Mouse (Mus musculus): ENCODE measurements around the gene Lzts3.
"Not testable (repeated sequence)": the region's sequence is repeated elsewhere in the genome, so short reads cannot be mapped to it uniquely, and the experiment has no call there.

Lzts3 gene

GRCm38 (mm10) chr2:130642684-130643369, at the start of gene Lzts3:
TSS of gene Lzts3 (minus strand) at chr2:130642803.
- peak; percentile 70 for ATAC-seq (ENCODE audit: low TSS enrichment)

GRCm38 (mm10) chr2:130689011-130689410, 46.4 kb upstream of the Lzts3 start:
- no peak for ATAC-seq (ENCODE audit: low TSS enrichment)

GRCm38 (mm10) chr2:130685426-130685825, 42.8 kb upstream of the Lzts3 start:
- no peak for ATAC-seq (ENCODE audit: low TSS enrichment)

- ATAC-seq (ENCODE audit: low TSS enrichment) = no peak
These were observed 38.9 kb upstream of the Lzts3 start for GRCm38 (mm10) chr2:130681531-130681930.

GRCm38 (mm10) chr2:130679899-130680298, 37.3 kb upstream of the Lzts3 start:
- no peak for ATAC-seq (ENCODE audit: low TSS enrichment)

- ATAC-seq (ENCODE audit: low TSS enrichment) = no peak
These were observed 36.6 kb upstream of the Lzts3 start for GRCm38 (mm10) chr2:130679154-130679553.

GRCm38 (mm10) chr2:130677211-130677610, 34.6 kb upstream of the Lzts3 start:
- no peak for ATAC-seq (ENCODE audit: low TSS enrichment)

- ATAC-seq (ENCODE audit: low TSS enrichment) = peak; percentile 80
These were observed 25.0 kb upstream of the Lzts3 start, which contains the start of gene Itpa for GRCm38 (mm10) chr2:130667559-130667958. TSS of gene Itpa (plus strand) at chr2:130667610.

- peak; percentile 85 for ATAC-seq (ENCODE audit: low TSS enrichment)
These were observed 21.6 kb upstream of the Lzts3 start, which contains the start of gene Ddrgk1 for GRCm38 (mm10) chr2:130664102-130664701. TSS of gene Ddrgk1 (minus strand) at chr2:130664659.

- ATAC-seq (ENCODE audit: low TSS enrichment) = no peak
These were observed 20.7 kb upstream of the Lzts3 start for GRCm38 (mm10) chr2:130663342-130663741.

GRCm38 (mm10) chr2:130658530-130658929, 15.9 kb upstream of the Lzts3 start:
- peak; percentile 10; the same call in 1 of the 2 replicates for ATAC-seq (ENCODE audit: low TSS enrichment)

GRCm38 (mm10) chr2:130657541-130657940, 14.9 kb upstream of the Lzts3 start:
- peak; percentile 81 for ATAC-seq (ENCODE audit: low TSS enrichment)

- peak; percentile 56 for ATAC-seq (ENCODE audit: low TSS enrichment)
These were observed 13.9 kb upstream of the Lzts3 start for GRCm38 (mm10) chr2:130656536-130656935.

- ATAC-seq (ENCODE audit: low TSS enrichment) = no peak
These were observed 13.2 kb upstream of the Lzts3 start for GRCm38 (mm10) chr2:130655660-130656339.

GRCm38 (mm10) chr2:130653760-130654159, 11.2 kb upstream of the Lzts3 start:
- no peak for ATAC-seq (ENCODE audit: low TSS enrichment)

- ATAC-seq (ENCODE audit: low TSS enrichment) = peak; percentile 35
These were observed 10.7 kb upstream of the Lzts3 start for GRCm38 (mm10) chr2:130653303-130653702.

- not testable (repeated sequence) for ATAC-seq (ENCODE audit: low TSS enrichment)
These were observed 6.4 kb upstream of the Lzts3 start for GRCm38 (mm10) chr2:130649028-130649427.

- ATAC-seq (ENCODE audit: low TSS enrichment) = no peak
These were observed 2.6 kb upstream of the Lzts3 start for GRCm38 (mm10) chr2:130645198-130645597.

GRCm38 (mm10) chr2:130642197-130642660, 374 bp downstream of the Lzts3 start:
- peak; percentile 56 for ATAC-seq (ENCODE audit: low TSS enrichment)

- no peak for ATAC-seq (ENCODE audit: low TSS enrichment)
These were observed 1.1 kb downstream of the Lzts3 start for GRCm38 (mm10) chr2:130641351-130642025.

- ATAC-seq (ENCODE audit: low TSS enrichment) = no peak
These were observed 3.3 kb downstream of the Lzts3 start for GRCm38 (mm10) chr2:130639276-130639675.

- no peak for ATAC-seq (ENCODE audit: low TSS enrichment)
These were observed 4.4 kb downstream of the Lzts3 start for GRCm38 (mm10) chr2:130638101-130638611.
